Mouse (Mus musculus): ENCODE measurements around the gene Siah2.
A peak's percentile ranks its signal among the peaks of the same experiment; 100 is the strongest.

Gene Siah2

DNA sequence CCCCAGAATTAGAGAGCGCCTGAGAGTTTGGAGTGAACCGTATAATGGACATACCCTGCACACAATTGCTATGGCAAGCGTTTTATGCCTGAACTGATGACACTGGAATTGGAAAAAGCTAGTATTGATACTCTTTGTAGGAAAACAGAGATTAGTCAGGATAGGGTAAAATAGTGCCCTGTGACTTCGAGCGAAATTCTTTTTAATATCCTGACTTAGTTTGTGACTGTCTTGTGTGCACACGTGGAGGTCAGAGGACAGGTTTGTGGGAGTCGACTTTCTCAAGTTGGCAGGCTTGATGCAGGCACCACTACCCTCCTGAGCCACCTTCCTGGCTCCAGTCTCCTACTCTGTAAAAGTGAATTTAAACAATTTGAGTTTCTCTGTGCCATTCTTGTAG, 1.1 kb upstream of the Siah2 start:
- DNase-seq, result no peak

DNA sequence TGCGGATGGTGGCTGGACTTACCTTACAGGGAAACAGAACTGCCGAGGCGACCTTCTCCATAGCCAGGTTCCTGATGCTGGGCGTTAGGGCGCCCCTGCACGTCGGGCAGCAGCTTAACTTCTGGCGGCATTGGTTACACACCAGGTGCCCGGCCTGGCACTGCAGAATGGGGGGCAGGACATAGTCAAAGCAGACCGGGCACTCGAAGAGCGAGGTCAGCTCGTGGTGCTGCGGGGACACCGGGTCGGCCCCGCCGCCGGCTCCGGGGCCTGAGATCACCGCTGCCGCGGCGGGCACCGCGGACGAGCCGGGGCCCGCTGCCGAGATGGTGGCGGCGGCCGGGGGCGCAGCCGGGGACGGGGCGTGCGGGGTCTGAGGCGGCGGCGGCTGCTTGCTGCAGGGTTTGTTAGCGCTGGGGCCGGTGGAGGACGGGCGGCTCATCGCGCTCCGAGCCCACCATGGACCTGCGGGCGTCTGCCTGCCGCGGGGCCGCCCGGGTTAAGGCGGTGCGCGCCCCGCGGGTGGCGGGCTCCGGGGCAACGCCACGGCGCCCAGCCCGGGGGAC, 743 bp downstream of the Siah2 start:
- DNase-seq, result peak; percentile 61

DNA sequence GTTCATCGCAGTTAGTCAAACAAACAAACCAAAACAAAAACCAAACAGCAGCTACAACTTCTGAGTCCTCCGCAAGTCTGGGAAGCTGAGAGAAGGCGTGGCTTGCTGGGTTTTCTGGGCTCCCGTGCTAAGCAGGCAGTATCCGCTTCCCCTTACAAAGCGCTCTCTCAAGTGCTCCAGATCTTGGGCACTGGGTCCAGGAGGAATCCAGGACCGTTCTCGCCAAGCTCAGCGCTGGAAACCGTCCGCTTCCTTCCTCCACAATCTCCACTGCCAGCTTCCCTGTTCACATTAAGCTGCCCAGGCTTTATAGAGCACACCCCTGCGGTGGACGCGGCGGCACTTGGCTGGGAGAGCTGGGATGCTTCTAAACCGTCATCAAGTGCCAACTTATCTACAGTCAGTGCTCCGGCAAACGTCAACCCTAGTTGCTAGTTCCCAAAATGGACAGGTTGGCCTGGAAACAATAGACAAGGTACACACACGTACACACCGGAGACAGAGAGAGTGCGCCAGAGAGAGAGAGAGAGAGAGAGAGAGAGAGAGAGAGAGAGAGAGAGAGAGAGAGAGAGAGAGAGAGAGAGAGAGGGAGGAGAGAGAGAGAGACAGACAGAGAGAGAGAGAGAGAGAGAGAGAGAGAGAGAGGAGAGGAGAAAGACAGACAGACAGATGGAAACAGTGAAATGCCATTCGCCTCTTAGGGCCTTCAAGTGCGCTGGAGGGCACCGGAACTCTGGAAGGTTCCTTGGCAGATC, 1.4 kb downstream of the Siah2 start:
- peak; percentile 62 for DNase-seq

DNA sequence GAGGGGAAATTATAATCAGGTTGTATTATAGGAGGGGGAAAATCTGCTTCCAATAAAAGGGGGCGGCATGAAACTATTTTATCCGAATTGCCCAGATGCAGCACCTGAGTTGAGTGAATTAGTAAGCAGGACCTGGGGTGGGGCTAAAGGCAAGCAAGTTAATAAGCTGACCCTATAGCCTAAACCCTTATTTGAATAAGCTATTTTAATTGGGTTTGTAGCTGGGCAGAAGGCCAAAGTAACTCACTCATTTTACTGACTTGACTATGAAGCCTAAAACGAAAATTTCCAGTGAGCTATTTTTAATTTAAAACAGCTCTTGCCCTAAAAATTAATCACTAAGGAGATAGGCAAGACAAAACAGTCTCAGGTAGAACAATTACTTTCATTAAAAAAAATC, 2.5 kb downstream of the Siah2 start:
- DNase-seq, result no peak

DNA sequence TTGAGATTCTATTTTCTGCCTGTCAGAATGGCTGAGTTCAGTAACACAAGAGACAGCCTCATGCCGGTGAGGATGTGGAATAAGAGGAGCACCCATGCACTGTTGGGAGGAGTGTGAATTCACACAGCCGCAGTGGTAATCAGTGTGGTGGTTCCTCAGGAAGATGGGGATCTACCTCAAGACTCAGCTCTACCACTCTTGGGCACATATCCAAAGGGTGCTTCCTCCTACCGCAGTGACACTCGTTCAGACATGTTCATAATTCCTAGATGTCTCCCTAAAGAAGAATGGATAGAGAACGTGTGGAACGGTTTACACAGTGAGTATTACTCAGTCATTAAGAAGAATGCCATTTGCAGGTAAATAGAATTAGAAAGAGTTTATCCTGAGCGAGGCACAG, 3.1 kb downstream of the Siah2 start:
- DNase-seq, result no peak

DNA sequence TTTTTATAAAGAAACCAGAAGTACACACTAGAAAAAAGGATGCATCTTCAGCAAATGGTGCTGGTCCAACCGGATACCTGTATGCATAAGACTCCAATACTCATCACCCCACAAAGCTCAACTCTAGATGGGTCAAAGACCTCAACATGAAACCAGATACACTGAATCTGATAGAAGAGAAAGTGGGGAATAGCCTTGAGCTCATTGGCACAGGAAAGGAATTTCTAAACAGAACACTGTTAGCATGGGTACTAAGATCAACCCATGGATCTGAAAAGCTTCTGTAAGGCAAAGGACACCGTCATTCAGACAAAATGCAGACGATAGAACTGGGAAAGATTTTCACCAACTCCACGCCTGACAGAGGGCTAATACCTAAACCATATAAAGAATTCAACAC, 3.6 kb downstream of the Siah2 start:
- DNase-seq, result no peak

DNA sequence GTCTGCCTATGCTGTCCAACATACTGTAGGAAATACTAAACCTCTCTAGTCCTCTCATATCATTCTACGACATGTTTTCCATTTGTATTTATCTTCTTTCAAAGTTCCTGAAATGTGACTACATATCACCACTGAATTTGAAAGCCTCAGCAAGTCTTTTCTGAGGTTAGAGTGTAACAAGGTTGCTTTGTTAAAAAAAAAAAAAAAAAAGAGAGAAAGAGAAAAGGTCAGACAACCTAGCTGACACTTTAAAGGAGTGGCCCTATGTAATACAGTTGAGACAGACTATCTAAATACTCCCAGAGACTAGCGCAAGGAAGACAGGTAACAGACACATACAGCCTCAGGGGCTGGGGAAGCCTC, 5.3 kb downstream of the Siah2 start:
- DNase-seq, result no peak

DNA sequence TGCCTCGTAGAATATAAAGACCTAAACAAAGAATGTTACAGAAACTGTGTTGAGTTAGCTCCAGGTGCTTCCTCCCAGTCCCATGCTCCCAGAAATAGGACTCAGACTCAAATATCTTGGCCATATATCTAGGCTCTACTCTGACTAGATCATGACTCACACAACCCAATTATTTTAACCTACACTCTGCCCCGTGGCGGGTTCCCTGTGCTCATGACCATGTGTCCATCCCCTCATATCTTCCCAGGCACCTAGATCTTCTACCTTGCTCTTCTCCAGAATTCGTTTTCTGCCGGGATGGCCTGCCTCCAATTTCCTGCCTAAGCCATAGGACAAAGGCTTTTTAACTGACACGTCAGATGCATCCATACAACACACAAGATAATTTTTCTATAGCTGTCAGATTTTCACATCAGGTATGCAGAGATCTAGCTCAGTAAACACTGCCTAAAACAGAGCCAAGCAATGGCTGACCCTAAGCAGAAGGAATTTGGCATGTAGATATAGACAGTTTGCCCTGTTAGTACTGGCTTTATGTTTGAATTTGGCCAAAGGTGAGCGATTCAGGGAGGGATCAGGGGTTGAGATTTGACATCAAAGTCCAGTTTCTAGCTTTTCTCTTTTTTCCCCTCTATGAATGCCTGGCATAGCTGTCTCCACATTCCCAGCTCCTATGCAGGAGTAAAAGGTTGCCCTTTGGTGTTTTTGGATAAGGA, 5.8 kb downstream of the Siah2 start:
- no peak for DNase-seq

DNA sequence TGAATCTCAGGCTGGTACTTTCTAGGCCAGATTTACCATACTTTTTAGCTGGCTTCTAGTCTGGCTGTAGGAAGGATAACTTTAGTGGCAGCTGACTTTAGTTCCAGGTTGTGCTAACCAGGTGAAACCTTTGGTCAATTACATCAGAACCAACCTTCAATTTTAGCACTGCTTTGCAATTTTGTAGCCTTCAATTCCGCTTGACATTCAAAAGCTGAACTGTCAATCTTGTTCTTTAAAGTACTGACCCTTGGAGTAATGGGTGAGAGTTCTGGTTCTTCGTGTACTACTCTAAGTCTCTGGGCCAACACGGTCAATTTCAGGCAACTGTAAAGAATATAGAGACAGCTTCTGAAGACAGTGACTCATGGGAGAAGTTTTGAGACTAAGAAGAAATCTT, 6.8 kb downstream of the Siah2 start:
- DNase-seq, result no peak

DNA sequence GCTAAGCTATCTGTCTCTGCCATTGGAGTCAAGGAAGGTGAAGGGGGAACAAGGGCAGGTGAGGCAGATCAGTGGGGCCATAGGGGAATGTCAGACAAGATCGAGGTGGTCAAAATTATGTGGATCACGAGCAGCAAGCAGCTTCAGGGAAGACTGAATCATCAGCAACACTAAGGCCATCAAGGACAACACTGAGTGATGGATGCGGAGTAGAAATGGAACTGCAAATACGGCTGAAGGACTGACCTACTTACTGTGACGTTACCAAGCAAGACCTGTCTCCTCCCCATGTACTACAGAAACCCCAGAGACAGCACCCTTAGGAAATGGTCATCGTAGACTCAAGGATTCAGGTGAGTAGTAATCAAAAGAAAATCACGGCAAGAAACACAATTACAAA, 8.9 kb downstream of the Siah2 start:
- no peak for DNase-seq

DNA sequence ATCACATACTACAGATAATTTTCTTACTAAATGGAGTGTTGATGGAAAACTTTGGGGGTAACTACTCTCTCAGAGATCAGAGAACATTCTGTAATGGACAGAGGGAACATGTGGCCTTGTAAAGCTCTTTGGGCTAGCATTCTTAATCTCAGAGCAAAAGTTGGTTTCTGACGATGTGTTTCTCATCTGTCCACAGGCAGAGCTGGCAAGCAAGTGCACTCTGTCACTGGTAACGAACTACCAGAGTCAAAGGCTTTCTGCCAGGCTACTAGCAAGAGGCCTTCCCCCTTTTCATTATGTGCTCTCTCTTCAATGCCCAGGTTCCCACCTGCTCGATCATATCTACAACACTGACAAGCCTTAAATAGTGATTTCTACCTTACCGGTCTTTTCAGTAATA, 9.9 kb downstream of the Siah2 start:
- no peak for DNase-seq

DNA sequence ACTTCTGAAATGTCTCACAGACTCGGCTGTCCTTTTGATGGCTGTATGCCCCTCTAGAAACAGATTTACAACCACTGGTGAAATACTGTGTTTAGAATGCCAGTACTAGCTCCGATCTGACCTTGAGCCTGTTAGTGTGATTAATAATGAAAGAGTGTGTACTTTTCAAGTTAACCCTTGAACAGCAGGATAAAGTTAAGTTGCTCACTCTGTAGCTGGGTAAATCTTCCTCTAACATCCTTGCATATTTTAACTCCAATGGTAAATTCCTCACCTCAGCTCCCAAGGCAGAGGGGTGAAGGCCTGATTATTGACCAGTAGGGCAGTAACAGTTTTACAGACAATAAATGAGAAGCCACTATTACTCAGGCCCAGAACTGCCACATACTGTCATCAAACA, 10.4 kb downstream of the Siah2 start:
- DNase-seq, result no peak

DNA sequence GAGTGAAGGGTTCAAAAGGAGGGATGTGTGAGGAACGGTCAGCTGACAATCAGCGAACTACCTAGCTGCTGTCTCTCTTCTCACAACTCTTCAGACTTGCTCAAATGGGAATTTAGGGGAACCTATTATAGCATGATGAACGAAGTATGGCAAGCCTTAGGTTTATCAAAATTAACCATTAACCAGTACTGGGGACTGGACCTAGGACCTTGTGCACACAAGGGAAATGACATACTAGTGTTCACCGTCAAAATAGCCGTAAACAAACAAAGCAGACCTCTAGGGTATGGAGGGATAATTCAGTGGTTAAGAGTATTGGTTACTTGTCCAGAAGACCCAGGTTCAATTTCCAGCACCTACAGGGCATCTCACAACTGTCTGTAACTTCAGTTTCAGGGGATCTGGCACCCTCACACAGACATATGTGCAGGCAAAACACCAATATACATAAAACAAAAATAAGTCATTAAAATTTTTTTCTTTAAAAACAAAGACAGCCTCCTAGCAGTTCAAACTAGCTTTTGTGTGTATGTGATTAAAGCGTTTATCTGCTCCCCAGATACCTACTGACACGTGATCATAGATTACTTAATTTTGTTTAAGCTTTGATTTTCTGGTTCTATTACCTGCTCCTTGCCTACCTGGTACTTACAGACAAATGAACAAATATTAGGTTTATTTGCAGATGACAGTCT, 11.1 kb downstream of the Siah2 start:
- DNase-seq, result no peak

DNA sequence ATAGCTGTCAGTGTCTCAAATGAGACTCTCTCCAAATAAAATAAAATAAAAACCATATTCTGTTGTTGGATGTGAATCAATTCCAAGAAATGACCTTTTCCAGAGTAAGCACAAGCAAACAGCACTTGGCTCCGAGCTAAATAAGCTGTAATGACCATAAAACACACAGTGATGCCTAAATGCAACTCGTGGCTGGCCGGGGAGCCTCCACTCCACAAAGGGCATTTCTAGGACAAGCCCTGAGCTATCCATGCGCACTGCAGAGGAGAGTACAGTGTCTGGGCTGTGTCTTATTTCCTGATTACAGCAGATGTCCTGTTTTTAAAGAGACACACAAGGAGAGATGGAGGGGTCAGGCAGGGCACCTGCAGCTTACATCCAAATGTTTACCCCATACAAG, 12.2 kb downstream of the Siah2 start:
- DNase-seq, result no peak

DNA sequence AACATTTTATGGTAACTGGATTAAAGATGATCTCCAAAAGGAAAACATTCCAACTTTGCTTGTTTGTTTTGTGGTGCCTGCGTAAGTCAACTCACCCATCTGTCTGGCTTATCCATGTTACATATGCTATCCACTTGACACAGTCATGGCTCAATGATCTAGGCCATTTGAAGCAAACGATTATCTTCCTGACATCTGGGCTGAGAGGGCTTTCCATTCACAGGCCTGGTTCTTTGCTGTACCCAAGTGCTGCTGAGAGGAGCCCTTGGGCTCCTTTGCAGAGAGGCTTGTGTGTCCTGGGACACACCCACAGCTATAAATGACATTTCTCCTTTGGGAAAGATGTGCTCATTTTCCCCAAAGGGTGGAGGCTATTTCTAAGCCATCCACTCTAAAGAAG, 13.3 kb downstream of the Siah2 start:
- DNase-seq, result no peak

DNA sequence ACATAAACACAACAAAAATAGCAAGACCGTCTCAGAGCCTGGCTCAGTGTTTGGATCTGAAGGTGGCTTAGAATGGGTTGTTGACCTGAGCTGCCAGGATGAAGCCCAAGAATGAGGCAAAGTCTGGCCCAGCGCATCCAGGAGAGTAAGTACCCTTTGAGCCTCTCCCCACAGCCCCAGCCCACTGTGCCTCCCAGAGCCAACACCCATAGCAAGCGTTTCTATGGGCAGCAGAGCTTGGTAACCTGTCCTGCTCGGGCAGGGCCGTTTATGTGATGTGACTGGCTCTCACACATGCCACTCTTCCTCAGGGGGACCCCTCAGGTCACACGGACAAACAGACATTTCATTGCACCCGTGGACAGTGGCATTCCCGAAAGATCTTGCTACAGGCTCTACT, 13.8 kb downstream of the Siah2 start:
- no peak for DNase-seq

DNA sequence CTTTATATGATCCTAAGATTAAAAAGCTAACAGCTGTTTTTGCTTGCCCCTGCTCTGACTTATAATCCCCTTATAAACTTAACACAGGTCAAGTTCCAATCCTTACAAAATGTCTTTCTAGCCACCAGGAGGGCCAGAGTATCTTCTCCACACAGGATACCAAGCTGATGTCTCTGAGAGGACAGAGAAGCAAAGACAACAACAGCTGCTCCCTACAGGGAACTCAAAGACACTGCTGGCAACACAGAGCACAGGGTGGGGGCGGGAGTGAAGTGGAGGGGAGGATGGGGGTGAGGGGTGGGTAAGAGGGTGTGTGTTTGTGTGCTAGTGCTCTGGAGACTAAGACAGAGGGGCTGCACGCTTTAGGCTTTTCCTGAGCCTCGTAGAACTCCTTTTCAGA, 14.6 kb downstream of the Siah2 start:
- no peak for DNase-seq

DNA sequence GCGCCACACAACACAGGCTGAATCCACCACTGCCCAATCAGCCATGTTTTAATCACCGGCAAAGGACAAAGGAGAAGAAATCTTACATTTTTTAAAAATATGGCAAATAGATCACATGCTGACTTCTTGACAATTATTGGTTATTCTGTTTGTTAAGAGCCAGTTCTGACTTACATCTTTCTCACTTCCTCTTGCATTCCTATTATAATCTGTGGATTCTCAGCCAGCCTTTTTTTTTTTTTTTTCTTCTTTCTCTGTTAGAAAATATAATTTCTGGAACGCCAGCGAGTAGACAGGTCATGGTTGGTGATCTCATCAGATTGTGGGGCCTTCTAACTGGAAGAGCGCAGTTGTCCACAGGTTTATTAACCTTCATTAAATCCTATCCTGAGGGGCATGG, 18.9 kb downstream of the Siah2 start:
- DNase-seq, result no peak

DNA sequence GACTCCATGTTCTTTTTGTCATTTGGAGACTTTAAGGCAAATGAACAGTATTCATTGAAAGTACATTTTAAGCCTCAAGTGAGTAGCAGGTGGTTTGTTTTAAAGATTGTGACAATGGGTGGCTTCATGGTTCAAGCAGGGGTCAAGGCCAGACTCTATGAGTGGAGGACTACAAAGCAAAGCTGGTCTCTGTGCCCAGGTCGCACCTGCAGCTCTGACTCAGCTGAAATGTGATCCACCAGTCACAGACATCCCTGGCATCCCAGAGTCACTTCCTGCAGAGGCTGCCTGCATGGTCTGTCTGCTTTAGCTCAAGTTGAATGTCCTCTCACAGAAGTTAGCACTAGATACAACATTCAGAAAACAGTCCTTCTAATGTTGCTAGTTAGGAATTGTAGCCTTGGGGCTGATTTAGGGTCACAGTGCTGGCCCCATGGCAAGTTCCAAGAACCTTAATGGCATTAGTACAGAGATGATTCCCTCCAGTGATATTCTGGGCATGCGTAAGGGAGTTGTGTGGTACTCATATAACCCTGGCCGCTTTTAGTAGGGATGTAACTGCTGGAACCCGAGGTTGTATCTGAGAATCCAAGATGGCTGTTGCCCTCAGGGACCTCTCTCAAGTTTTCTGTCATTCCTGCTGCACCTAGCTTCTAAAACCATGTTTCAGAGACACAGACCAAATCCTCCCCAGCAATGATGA, 19.6 kb downstream of the Siah2 start:
- peak; percentile 11 for DNase-seq

DNA sequence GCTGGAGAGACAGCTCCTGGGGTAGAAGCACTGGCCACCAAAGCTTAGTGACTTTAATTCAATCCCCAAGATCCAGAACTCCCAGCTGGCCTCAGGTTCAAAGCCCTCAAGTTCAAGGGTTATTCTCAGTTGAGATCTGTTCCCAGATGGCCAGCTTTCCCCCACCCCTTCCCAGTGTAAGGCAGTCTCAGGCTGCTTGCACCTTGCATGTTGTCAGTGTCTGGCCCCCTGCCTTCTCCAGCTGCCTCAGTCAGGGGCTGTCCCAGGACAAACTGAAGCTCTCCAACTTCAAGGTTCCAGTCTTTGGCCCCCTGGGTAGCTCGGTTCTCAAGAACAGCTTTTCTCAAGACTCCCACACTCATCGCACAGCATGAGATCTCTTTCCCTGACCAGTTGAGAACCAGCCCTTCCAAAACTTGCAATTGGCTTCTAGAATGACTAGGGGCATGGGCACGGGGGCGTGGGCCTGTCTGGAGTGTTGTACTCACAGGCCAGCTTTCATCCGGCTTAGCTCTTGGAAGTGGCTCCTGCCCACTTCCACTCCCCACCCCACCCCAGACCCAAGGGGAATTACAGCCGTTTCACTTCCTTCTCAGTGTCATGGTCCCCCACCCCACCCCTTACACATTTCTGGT, 20.5 kb downstream of the Siah2 start:
- no peak for DNase-seq

DNA sequence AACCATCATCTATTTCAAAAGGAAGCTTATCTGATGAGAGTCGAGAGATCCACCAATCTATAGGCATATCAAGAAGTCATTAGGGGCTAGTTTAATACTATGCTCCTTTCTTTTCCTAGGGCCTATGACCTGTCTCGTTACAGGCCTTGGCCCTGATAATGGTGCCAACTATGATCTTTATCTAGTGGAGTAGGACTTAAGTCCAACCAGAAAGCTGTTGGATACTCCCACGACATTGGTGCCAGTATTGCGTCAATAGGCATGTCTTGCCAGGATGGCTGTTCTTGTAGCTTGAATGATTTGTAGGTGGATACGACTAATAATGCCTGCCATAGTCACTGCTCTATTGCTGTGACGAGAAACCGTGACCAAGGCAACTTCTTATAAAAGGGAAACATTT, 28.2 kb downstream of the Siah2 start:
- DNase-seq, result no peak

DNA sequence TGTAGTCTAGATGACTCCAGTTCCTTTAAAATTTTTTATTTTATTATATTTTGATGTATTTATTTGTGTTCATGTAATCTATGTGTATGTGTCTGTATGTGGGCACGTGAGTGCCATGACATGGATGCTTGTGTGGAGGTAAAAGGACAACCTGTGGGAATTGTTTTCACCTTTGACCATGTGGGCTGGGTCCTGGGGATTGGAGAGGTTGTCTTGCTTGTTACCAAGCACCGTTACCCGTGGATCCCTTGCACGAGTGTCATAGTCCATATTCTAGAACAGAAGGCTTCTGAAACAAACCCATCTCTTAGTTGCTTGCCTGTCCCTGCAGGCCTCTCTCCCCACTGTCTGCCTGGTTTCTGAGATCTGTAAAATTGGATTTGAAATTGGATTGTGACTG, 31.6 kb downstream of the Siah2 start:
- no peak for DNase-seq

DNA sequence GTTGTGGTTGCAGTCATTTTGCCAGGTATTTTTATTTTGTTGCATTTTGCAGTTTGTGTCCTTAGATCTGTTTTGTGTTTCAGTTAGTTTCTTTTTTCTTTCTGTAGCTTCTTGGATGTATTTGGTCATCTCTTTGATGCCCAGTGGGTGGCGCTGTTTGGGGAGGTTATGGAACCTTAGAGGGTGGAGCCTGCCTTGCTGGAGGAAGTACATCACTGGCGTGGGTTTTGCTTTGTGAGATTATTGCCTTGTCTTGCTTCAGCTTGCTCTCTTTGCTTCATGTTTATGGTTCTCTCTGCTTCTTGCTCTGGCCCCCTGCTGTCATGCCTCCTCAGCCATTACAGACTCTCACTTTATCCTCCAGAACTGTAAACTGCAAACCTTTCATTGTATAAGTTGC, 34.8 kb downstream of the Siah2 start:
- peak; percentile 82 for DNase-seq
